Mouse (Mus musculus) 3134 (cell line): ENCODE results near the gene Mettl5.

Source experiments
- DNase-seq: peaks from one replicate; pipeline ENCODE4 v3.0.0-alpha.2; 2011; ENCODE audit warnings: low spot score; ENCODE audit not compliant: insufficient read length; ENCODE audit errors: extremely low read depth

Gene Mettl5

DNA sequence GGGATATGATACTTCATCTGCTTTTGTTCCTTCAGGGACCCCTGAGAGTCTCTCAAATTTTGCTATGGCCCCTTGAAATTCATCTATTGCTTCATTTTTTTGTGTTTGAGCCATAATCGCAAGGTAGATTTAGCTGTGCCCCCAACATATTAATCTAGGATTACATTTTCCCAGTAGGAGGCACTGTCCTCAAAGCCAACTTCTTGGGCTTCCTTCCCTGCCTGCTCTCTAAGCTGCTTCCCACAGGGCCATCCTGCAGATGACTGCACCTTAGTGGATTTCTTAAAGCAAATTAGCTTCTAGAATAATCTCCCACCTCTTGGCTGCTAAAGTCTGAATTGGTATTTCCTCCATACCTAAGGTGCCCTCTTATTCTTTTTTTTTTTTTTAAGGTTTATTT is 27.5 kb downstream of the Mettl5 start:
- no peak for DNase-seq

DNA sequence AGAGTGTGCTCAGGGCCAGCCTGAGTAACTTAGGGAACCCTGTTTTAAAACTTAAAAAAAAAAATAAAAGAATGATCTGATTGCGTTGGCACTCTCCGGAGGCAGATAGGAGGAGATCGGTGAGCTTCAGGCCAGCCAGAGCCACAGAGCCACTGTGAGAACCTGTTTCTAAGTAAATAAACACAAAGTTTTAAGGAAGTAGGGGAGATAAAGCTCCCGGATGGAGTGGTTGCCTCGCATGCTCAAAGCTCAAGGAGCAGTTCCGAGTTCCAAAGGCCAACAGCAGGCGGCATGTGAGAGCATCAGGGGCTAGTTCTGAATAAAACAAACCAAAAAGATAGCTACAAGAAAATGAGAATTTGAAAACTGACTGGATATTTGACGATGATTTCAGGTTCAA is 29.0 kb downstream of the Mettl5 start:
- DNase-seq: no peak

DNA sequence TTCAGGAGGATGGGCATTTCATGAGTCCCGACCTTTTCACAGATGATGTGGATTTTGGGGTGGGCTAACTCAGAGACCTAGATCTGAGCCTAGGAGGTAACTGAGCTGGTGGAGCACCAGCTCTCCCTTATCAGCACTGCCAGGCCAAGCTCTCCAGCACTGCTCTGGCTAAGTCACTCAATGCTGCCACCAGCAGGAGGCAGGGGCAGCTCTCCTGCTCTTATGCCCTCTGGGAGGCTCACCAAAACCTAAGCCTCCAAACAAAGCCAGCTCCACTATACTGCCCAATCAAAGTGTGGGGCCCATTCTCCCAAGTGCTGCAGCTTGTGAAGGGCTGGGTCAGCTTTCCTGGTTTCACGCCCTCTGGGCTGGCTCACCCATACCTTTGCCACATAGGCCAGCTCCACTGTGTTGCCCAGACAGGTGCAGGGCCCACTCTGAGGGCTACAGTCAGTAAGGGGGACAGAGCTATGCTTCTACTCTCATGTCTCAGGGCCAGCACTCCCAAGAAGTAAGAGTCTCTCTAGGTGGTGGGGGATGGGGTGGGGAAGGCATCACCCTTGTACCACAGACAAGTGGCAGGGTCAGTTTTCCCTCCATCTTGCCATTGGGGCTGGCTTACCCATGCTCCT is 33.9 kb downstream of the Mettl5 start:
- no peak for DNase-seq

DNA sequence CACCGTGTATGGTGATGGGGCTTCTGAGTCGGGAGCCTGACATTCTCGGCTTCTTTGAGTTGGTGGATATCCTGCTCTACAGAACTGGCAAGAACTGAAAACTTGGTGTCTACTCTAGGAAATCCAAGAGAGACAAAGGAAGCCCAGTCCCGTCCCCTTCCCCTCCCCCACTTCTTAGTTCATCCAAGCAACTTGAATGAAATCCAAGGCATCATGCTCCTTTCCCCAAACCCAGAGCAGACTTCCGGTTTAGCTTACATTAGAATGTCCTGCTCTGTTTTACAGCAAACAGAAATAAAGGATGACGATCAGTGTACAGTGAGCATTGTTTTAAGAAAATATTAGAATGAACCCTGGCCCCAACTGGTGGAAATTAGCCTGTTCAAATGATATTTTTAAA is 36.2 kb downstream of the Mettl5 start:
- DNase-seq: no peak

DNA sequence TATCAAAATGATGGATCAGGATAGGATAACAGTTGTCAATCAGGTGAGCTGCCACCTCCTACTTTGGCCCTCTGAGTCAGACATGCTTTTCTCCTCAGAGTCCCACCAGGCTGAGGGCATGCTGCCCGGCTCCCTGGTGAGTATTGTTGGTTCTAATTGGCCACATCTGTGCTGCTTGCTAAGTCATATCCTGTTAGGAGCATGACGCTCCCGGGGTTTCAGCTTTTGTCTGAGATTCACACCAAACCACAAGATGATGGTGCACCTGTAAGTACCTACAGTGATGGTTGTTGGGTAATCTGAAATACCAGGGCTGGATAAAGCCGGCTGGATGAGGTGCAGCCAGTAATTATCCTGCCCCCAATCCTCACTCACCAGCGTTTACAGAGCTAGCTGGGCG is 45.2 kb downstream of the Mettl5 start:
- DNase-seq: no peak

DNA sequence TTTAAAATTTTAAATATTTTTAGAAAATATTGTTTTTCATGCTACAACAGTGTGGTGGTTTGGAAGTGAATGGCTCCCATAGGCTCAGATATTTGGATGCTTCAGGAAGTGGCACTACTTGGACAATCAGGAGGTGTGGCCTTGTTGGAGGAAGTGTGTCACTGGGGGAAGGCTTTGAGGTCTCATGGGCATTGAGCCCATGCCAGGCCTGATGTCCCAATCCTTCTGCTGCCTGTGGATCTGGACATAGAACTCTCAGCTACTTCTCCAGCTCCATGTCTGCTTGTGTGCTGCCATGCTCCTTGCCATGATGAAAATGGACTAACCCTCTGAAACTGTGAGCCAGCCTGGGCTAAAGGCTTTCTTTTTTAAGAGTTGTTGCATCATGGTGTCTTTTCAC is 46.7 kb downstream of the Mettl5 start:
- peak; percentile 21 for DNase-seq

DNA sequence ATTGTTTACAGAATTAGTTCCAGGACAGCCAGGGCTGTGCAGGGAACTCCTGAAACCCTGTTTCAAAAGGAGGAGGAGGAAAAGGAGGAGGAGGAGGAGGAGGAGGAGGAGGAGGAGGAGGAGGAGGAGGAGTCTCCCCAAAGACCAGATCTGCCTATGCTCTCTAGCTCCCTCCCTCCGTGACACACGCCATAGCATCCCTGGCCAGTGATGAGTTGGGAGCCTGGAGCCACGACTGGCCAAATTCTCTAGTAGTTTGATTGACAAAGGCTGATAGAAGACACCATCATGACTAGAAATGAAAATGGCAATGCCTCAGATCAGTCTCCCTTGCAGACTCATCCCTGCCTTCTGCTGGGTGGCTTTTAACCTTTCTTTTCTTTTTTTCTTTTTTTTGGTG is 47.4 kb downstream of the Mettl5 start:
- no peak for DNase-seq

DNA sequence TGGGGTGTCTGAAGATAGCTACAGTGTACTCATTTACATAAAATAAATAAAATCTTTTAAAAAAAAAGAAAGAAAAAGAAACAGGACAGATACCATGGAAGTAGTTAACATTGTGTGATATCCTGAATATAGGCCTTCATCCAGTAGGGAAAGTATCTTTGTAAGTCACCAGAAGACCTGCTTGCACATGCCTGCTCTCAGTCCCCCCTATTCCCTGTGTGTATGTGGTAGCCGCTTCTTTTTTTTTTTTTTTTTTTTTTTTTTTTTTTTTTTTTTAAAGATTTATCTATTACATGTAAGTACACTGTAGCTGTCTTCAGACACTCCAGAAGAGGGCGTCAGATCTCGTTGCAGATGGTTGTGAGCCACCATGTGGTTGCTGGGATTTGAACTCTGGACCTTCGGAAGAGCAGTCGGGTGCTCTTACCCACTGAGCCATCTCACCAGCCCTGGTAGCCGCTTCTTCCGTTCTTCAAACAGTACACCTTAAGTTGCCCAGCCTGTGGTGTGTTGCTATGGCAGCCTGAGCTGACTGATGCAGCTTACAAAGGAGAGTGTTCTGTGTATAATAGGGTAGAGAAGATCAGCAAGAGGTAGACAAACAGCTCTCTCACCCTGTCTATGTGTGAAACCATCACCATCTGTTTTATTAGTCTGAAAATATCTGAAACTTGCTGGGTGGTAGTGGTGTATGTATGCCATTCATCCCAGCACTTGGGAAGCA is 48.0 kb downstream of the Mettl5 start:
- DNase-seq: peak; percentile 28

DNA sequence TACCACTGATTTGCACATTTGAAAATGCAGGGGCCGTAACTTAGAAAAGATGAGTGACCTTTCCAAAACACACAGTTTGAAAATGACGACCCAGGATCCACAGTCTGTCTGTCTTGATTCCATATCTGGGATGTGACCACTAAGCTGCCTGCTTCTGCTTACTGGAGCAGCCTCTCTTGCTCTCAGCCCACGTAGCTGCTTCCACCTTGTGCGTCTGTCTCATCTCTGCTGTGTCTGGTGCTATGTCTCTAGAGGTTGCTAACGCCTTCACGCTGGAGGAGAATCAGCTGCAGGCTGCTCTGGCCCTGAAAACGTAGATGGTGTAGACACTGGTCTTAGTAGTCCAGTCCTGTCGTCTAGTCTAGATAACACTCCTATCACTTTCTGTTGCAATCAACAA is 55.3 kb downstream of the Mettl5 start:
- DNase-seq: no peak

DNA sequence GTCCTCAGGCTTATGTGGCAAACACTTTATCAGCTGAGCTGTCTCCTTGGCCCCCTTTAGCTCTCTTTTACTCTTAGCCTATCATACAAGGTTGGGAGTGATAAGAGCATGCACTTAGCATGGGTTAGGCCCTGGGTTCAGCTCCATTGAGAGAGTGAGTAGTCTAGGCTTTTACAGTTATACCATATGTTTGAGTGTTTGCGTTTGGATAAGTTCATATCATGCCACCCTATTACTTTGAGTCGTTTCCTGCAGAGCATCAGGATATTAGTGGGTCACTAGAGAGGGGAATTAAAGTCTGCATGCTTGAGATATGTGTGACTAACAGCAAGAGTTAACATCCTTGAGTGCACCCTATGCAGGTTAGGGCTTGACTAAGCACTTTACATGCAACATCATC is 55.7 kb downstream of the Mettl5 start:
- no peak for DNase-seq

DNA sequence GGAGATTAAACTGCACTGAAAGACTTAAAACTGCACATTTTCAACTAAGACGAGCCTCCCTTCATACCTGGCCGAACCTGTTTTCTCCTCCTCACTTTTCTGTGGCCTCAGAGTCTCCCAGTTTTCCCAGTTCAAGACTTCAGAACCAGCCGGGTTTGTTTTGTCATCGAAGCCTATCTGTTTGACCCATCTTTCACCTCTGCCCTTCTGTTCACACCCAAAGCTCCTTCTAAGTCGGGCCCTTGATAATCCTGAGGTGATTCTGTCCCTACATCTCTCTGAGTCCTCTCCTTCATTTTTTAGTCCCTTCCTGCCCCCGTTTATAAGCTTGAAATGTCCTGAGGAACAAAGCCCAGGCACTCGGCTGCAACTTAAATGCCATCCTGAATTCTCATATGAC is 57.4 kb downstream of the Mettl5 start:
- DNase-seq: no peak

DNA sequence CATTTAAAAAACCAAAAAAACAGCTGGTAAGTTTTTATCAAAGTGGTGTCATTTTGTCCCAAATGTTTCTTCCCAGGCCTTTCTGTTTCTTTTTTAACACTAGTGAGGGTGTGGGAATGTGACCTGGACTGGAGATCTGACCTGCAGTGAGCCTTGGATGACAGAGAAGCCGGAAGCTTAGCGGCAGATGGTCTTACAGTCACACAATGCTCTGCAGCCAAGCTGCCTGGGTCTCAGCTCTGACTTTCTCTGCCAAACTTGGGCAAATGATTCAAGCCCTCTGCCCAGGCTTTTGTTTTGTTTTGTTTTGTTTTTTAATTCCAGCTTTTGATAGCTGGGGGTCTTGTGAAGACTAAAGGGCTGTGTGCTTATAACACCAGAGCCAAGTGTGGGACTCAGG is 59.0 kb downstream of the Mettl5 start:
- no peak for DNase-seq

DNA sequence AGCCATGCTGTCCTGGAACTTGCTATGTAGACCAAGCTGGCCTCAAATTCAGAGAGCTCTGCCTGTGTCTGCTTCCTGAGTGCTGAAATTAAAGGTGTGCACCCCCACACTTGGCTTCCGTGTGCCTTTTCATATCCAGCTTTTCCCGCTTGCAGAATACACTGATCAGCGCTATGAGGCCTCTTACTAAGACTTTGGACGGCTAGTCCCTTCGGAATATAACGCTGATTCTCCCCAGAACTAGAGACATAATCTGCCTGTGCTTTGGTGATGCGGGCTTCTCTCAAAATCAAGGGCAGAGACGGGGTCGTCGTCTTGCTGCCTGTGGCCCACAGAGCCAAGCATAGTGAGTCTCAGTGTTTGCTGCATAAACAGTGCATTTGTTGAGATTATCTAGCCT is 59.5 kb downstream of the Mettl5 start:
- DNase-seq: no peak

DNA sequence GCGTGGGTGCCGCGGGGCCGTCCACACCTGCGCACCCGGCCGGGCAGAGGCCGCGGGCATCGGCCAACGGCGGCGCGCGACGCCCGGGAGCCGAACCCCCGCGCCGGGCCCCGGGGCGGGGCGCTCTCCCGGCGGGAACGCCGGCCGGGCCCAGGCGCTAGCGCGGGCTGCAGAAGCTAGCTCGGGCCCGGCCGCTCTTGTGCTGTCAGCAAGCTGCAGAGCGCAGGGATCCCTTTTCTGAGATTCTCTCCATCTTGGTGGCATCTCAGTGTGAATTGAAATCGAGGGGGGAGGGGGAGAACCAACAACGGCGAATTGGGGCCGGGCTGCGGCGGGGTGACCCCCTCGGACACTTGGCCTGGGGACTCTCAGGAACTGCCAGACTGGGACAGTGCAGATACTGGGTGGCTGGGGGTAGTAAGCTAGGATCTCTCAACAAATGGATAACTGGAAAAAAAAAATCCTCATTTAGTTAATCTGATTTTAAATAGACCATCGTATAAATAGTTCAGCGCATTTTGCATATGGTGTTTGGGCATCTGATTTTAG is 62.2 kb downstream of the Mettl5 start:
- DNase-seq: no peak

DNA sequence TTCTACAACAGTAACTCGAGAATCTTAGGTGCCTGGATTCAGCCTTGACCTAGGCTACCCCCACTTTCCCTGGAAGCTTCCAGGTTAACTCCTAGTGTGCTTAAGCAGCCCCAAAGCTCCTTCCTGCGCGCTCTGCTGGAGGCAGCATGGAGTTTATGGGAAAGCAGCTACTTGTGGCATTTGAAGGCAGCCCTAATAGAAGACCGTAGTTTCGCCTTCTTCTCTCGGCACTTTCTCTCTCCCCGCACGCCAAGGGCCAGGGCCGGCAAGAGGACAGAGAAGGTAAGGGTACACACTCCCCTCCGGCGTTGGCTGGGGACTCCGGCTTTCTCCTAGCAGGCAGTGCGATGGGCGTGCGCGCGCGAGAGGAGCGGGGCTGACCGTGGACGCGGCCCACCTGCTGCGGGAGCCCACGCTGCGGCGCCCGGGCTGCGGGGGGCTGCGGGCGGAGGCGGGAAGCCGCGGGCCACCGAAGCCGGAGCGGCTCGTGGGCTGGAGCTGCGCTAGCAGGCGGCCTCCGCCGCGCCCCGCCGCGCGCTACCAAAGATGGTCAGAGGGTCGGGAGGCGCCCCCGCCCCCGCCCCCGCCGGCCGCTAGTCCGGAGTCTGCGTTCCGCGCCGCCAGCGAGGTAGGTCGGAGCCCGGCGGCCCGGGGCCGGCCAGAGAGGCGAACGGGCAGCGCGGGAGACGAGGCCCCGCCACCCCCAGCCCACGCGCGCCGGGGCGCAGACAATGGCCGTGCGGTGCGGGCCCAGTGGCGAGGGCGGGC is 62.9 kb downstream of the Mettl5 start:
- DNase-seq: no peak

DNA sequence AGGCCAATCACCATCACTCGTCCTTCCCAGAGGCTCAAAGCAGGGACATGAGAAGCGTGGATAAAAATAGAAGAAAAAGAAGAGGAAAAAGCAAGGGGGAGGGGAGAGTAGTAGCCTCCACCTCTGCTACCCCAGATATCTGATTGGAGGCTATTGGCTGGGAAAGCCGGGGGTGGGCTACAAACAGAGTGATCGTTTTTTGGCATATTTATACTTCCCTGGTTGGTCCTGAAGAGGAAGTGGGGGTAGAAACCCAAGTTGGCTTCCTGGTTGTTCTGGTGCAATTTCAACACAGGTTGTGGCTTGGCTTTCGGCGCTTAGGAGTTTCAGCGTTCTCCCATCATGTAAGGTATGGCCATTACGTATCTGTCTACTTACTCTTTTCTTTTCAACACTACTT is 63.7 kb downstream of the Mettl5 start, which contains the start of gene Klhl23:
Gene Klhl23, plus strand, starts transcription at position 234 of the 400 bp plus-strand sequence.
- no peak for DNase-seq
